Mouse (Mus musculus): ENCODE data around the gene Rph3al. TPM values are rescaled to one million over a fixed set of nuclear protein-coding genes. Genes with fewer than 3 reads are reported as not detected.

The Rph3al gene
- total RNA-seq, 2 experiments from 2014 or later = 4.8 to 6.3 TPM

DNA sequence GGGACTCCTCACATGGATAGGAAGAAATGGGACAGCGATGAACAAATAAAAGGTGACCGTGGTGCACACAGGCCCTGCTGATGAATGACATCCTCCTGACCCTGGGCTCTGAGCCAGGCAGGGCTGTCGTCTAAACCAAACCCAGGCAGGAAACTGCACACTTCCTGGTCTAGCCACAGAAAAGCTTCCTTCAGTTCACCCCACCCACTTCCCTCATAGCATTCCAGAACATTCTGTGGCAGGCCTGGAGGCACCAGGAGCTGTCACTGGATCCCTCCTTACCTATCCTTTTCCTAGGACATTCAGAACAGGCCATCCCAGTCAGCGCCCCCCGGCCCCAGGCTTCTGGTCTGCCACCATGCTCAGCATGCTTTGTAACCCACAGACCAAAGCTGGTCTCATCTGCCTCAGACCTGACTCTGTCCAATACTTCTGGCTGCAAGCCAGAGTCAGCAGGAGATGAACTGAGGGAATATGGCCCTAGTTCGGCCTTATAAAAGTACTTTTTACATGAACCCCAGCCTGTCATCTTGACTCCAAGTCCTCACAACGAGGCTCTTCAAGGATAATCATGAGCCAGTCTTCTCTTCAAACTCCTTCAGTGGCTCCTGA is 2.3 kb downstream of the Rph3al start:
- Histone ChIP-seq H3K4me3 (no peak overlapping the region), H3K27ac (peak overlapping the region; percentile 70)
- no peak for TF ChIP-seq CTCF (conservative IDR thresholded peaks at IDR 0.05)
- DNase-seq (ENCODE audit: low spot score in 2 of 2) = no peak

DNA sequence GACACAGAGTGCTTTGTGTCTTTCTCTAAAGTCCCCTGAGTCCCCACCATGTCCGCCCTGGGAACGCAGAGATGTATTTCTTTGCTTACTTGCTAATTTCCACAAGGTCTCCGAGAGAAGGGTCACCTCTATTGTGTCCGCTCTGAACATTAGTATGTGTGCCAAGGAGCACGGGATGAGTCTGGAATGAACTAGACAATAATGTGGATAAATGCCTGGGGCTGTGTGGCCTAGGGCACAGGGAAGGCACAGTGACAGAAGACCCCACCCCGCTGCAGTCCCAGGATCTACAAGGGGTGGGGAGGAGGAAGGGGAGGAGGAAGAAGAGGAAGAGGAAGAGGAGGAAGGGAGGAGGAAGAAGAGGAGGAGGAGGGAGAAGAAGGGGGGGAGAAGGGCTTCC is 3.8 kb downstream of the Rph3al start:
- no peak for TF ChIP-seq CTCF (conservative IDR thresholded peaks at IDR 0.05)
- Histone ChIP-seq H3K27ac (peak overlapping the region; percentile 39; the same call in 1 of the 2 replicates), H3K4me3 (no peak overlapping the region)
- DNase-seq (ENCODE audit: low spot score in 2 of 2) = no peak

DNA sequence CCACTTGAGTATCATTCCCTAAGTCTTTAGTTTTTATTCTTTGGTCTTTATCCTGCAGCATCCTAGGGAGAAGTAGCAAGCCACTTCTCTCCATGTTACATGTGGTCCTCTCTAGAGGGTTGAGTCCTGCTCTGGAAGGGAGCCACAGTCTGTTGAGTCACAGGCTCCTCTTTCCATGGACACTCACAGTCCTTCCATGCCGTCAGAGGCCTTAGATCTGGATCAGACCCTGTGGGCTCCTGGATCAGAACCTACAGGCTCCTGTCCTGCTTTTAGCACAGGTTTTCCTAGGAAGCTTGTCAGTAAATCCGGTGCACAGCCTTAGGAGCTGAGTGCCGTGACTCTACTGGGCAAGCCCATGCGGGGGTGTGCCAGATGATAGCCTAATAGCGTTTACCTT is 4.9 kb downstream of the Rph3al start:
- no peak for DNase-seq (ENCODE audit: low spot score in 2 of 2)
- Histone ChIP-seq H3K4me3 (no peak overlapping the region), H3K27ac (no peak overlapping the region)
- no peak for TF ChIP-seq CTCF (conservative IDR thresholded peaks at IDR 0.05)

DNA sequence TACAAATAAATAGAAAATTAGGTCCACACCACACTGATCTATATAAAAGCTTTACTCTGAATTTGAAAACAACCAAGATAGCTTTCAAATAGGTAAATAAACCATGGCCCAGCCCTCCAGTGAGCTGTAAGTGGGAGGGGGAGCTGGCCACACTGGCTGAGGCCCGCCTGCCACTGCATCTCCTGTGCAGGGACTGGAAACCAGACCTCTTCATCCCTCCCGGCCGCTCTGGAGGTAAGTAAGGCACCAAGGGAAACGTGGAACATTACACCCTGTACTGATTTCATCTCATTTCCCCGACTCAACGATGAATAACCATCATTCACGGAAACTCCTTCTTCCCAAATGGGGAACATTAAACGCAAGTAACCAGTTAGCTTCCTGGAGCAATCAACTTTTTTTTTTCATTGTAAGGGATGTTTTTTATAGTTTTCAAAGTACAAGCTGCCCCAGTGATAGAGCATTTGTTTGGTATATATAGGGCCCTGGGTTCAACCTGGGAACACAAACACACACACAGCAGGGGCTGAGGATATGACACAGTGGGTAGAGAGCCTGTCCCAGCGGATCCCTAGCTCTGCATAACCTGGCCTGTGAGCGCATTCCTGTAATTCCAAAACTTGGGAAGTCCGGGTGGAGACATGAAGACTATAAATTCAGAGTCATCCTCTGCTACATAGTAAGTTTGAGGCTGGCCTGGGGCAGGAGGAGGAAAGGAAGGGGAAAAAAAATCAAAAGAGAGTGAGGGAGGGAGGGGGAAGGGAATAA is 7.1 kb downstream of the Rph3al start:
- TF ChIP-seq CTCF (conservative IDR thresholded peaks at IDR 0.05) = no peak
- H3K27ac ChIP-seq = no peak overlapping the region
- DNase-seq (ENCODE audit: low spot score in 2 of 2) = no peak
- H3K4me3 ChIP-seq = no peak overlapping the region

DNA sequence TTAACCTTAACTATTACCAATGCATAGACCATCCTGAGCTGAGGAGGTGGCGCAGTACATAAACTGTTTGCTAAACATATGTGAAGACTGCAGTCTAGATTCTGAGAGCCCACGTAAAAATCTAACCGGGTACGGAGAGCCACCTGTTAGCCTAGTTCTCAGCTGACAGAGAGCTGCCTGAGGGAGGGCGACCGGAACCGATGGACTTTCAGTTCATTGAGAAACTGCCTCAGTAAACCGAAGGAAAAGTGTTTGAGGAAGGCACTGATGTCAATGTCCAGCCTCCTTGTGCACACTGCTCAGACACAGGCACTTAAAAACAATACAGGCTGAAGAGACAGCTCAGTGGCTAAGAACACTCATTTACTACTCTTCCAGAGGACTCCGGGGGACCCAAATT is 8.0 kb downstream of the Rph3al start:
- no peak overlapping the region for H3K27ac ChIP-seq
- no peak for TF ChIP-seq CTCF (conservative IDR thresholded peaks at IDR 0.05)
- no peak overlapping the region for H3K4me3 ChIP-seq
- DNase-seq (ENCODE audit: low spot score in 2 of 2) = no peak

DNA sequence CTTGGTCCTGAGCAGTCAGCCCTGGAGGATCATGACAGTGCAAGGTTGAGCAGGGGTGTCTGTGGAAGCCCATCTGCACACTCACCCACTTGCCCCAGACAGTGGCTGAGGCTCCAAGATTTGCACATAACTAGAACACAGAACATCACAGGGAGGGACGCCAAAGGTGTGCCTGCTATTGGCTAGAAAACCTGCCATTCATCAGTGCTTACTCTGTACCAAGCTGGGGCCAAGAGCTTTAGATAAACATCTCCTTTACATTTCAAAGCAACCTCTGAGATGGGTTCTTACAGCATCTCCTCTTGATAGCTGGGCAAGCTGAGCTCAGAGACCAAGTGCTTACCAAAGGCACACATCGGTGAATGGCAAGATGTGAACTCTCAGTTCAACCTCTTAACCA is 10.3 kb downstream of the Rph3al start:
- no peak for TF ChIP-seq CTCF (conservative IDR thresholded peaks at IDR 0.05)
- no peak overlapping the region; the same call in 1 of the 2 replicates for H3K27ac ChIP-seq

DNA sequence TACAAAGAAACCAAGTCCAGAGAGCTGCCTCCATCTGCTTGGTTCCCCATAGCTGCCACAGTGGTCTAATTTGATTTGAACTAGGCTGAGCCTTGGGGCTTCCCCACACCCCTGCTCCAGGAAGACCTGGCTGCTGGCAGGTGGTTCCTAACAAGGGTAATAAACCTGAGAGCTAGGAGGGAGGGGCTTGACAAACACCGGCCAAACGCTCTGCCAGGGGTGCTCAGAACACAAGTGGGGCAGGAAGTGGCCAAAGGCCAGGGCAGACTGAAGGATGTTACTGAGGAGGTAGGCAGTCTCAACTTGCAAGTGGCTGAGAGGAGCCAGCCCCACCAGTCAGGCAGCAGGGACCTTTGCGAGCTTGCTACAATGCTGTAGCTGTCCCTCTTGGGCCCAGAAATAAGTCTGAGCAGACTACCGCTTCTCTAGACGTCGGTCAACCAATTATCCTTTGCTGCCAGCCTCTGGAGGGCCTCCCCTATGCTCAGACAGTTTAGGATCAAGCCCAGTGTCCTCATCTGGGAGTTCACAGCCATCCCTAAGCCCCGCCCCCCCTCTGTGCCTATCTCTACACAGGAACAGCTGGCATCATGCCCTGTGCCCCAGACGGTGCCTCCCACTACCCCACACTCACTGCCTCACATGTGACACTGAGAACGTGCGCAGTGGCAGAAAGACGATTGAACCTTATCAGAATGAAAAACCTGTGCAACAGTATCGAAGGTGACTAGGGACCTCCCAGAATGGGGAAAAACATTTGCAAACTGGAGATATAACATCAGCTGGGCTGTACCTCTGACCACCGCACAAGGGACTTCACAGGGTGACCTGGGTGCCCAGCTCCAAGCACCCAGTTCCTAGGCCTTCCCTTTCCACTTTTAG is 11.6 kb downstream of the Rph3al start:
- no peak overlapping the region for H3K4me3 ChIP-seq
- DNase-seq (ENCODE audit: low spot score in 2 of 2) = peak; percentile 32 to 68
- no peak for TF ChIP-seq CTCF (conservative IDR thresholded peaks at IDR 0.05)
- peak overlapping the region; percentile 56 for H3K27ac ChIP-seq

More for the DNA sequence above, 10.3 kb downstream of the Rph3al start:
- no peak for DNase-seq (ENCODE audit: low spot score in 2 of 2)
- no peak overlapping the region for H3K4me3 ChIP-seq

DNA sequence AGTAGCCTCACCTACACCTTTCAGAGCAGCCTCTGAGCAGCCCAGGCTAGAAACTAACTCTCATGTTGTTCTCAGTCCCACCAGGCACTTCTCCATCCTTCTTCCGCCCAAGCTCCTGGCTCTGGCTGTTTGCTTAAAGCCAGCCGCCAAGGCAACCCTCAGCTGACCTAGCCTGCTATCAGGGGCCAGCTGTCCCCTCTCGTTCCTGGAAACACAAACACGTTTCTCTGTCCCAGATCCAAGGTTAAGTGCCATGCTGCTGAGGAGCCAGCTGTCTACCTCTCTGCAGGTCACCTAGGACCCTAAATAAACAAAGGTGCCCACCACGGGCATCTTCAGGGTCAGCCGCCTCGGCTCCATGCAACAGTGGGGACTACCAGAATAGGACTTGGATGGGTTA is 12.4 kb downstream of the Rph3al start:
- Histone ChIP-seq H3K4me3 (no peak overlapping the region), H3K27ac (no peak overlapping the region)
- no peak for DNase-seq (ENCODE audit: low spot score in 2 of 2)
- no peak for TF ChIP-seq CTCF (conservative IDR thresholded peaks at IDR 0.05)

DNA sequence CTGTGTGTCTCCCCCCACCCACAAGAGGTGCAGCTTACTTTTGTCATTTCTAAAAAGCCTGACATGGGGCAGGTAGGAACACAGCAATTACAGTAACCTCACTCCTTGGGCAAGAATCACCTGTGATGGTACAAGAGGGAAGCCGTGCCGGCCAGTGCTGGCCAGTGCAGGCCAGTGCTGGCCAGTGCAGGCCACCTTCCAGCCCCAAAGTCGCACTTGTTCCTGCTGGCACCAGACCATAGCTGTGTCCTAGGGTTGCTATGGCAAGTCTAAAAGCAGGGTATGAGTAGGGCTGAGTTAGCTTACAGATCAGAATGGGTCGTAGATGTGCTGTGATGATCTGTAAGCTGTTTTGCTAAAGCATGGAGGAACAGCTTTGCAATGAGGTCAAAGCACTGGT is 15.5 kb downstream of the Rph3al start:
- no peak overlapping the region for H3K4me3 ChIP-seq
- no peak for TF ChIP-seq CTCF (conservative IDR thresholded peaks at IDR 0.05)
- no peak overlapping the region for H3K27ac ChIP-seq
- no peak for DNase-seq (ENCODE audit: low spot score in 2 of 2)

DNA sequence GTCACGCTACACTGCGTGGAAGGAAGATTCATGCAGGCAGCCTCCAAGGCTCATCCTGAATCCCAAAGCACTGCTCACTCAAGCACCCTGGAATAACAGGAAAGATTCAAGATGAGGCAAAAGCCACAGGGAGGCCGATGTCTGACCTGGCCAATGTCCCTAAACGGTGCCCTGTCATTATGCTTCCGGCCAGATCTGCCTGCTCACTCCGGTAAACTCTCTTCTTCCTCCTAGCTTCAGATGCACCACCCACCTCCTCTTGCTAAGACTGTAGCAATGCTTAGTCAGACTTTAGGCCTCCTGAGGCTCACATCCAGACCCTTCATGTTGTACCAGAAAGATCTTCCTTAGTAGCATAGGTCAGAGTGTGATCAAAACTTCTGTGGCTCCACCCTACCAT is 19.1 kb downstream of the Rph3al start:
- Histone ChIP-seq H3K27ac (no peak overlapping the region), H3K4me3 (no peak overlapping the region)
- TF ChIP-seq CTCF (conservative IDR thresholded peaks at IDR 0.05) = no peak
- DNase-seq (ENCODE audit: low spot score in 2 of 2) = no peak

DNA sequence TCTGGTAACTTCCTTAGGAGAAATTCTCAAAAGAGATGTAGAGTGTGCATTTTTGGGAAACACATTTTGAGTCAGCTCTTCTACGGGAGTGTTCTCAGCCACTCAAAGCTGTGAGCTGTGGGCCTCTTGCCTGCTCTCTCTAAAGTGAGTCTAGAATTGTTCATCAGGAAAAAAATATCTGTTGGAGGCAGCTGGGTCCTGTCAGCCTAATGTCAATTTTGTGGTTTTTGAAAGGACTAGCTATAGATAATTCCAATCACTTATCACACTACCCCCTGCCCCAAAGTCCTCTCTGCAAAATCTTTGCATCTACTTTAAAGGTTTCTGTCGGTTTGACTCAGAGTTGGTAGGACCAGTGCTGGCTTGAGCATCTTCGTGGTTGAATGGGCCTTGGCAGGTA is 20.9 kb downstream of the Rph3al start:
- TF ChIP-seq CTCF (conservative IDR thresholded peaks at IDR 0.05) = no peak
- H3K27ac ChIP-seq = no peak overlapping the region
- no peak overlapping the region for H3K4me3 ChIP-seq
- no peak for DNase-seq (ENCODE audit: low spot score in 2 of 2)

DNA sequence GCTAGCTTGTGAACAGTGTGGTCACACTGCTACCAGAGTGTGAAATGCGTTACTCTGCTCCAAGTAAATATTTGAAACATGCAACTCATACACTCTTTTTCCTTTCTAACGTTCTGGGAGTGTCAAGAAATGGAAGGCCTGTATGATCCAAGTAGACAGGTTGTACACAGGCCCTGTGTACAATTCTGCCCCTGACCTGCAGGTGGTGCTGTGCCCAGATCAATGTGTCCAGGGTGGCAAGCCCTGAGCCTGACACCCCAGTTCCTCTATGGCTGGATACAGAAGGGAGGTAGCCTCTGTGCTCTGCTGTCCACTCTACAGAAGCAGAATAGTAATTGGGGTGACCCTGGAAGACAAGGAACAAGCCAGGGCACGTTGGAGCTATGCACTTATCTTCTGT is 24.3 kb downstream of the Rph3al start:
- TF ChIP-seq CTCF (conservative IDR thresholded peaks at IDR 0.05) = peak; percentile 76
- Histone ChIP-seq H3K4me3 (no peak overlapping the region), H3K27ac (peak overlapping the region; percentile 54; the same call in 1 of the 2 replicates)
- no peak for DNase-seq (ENCODE audit: low spot score in 2 of 2)
